Mouse (Mus musculus) embryonic facial prominence, embryonic 13.5 days (tissue): ENCODE results near the gene Pkd1. TPM values are rescaled to one million over a fixed set of nuclear protein-coding genes. Genes with fewer than 3 reads are reported as not detected.
A peak's percentile ranks its signal among the peaks of the same experiment; 100 is the strongest.

ENCODE experiments used
- ATAC-seq: fragments of 200-750 bp; cut with Nextera tagmentation; 2 replicates; pipeline ENCODE4 v1.8.0; 2017; ENCODE audit warnings: low read depth; ENCODE audit not compliant: insufficient number of reproducible peaks, insufficient read depth, low FRiP score, low TSS enrichment
- H3K27ac ChIP-seq: fragments of 300-500 bp; sonication (generic); 2 replicates; pipeline ENCODE4 v1.5.1; 2015; ENCODE audit warnings: moderate library complexity, mild to moderate bottlenecking, inconsistent platforms
- H3K27me3 ChIP-seq: fragments of 300-500 bp; sonication (generic); 2 replicates; pipeline ENCODE4 v1.6.1; 2015; ENCODE audit warnings: mild to moderate bottlenecking, inconsistent platforms
- H3K36me3 ChIP-seq: fragments of 300-500 bp; sonication (generic); 2 replicates; pipeline ENCODE4 v1.6.1; 2015; ENCODE audit warnings: mild to moderate bottlenecking, inconsistent platforms
- H3K4me1 ChIP-seq: fragments of 300-500 bp; sonication (generic); 2 replicates; pipeline ENCODE4 v1.6.1; 2015; ENCODE audit warnings: inconsistent platforms
- H3K4me2 ChIP-seq: fragments of 300-500 bp; sonication (generic); 2 replicates; pipeline ENCODE4 v1.6.1; 2015; ENCODE audit warnings: moderate library complexity, mild to moderate bottlenecking, inconsistent platforms
- H3K4me3 ChIP-seq: fragments of 300-500 bp; sonication (generic); 2 replicates; pipeline ENCODE4 v1.5.1; 2015; ENCODE audit warnings: mild to moderate bottlenecking, inconsistent platforms
- H3K9ac ChIP-seq: fragments of 300-500 bp; sonication (generic); 2 replicates; pipeline ENCODE4 v1.6.1; 2015; ENCODE audit warnings: mild to moderate bottlenecking, inconsistent platforms
- H3K9me3 ChIP-seq: fragments of 300-500 bp; sonication (generic); 2 replicates; pipeline ENCODE4 v1.6.1; 2016; ENCODE audit warnings: inconsistent platforms
- WGBS: fragments of 180-500 bp; shearing (Covaris S2); methylation state at CpG from one replicate; pipeline ENCODE4 v1.1.7; 2015; ENCODE audit warnings: mixed read lengths; 5-methylcytosine and 5-hydroxymethylcytosine counted together
- polyA plus RNA-seq: library from polyadenylated mRNA; unstranded; fragments of >200 nt; fragmentation: Nextera tagmentation; extraction: Ambion mirVana; gene quantifications from 2 replicates; pipeline ENCODE4 v1.2.1, GENCODE M21; 2015

The Pkd1 gene
- polyA plus RNA-seq, 1 experiment from 2014 or later = 30.6 TPM

DNA sequence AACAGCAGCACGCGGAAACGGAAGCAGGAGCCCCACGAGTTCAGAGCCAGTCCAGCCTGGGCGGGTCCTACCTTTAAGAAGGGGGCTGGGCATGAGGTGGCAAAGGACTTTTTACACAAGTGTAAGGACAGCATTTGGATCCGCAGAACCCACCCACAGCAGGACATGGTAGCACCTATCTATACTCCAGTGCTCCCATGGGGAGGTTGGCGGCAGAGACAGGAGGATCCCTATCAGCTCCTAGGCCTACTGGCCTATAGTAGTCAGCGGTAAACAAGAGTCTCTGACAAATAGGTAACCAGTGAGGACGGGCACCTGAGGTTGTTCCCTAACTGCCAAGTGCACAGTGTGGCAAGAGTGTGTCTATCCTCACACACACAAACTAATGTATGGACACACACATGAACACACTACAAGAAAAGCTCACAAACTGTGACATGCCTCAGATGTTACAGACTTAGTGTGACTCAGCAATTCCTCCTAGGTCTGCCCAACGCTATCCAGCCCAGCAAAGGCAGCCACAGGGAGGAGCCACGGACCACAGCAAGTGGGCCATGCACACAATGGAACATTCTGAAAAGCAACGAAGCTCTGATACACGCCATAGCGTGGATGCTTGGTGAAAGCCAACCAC, 68.0 kb downstream of the Pkd1 start:
- H3K9ac ChIP-seq = no peak overlapping the region
- WGBS = 84% methylated on average over 14 of the region's 14 CpGs
- no peak overlapping the region for H3K4me2 ChIP-seq
- no peak overlapping the region for H3K27ac ChIP-seq
- H3K36me3 ChIP-seq = peaks cover 94% of the 10 kb centered on the region
- no peak overlapping the region for H3K4me3 ChIP-seq
- no peaks in the 10 kb centered on the region for H3K27me3 ChIP-seq
- H3K4me1 ChIP-seq = no peaks in the 10 kb centered on the region
- ATAC-seq = no peak
- H3K9me3 ChIP-seq = no peaks in the 10 kb centered on the region

DNA sequence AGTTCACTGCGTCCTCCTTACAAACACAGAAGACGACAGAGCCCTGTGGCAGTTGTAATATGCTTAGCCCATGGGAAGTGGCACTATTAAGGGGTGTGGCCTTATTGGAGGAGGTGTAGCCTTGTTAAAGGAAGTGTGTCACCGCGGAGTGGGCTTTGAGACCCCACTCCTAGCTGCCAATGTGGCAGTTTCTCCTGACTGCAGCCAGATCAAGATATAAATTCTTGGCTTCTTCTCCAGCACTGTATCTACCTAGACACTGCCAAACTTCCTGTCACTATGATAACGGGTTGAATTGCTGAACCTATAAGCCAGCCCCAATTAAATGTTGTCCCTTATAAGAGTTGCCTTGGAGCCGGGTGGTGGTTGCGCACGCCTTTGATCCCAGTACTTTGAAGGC, 75.8 kb downstream of the Pkd1 start:
- Histone ChIP-seq H3K27ac (no peak overlapping the region), H3K4me1 (no peaks in the 10 kb centered on the region), H3K4me3 (no peak overlapping the region), H3K4me2 (no peak overlapping the region), H3K27me3 (no peaks in the 10 kb centered on the region), H3K9me3 (no peaks in the 10 kb centered on the region), H3K9ac (no peak overlapping the region), H3K36me3 (peaks cover 99% of the 10 kb centered on the region)
- ATAC-seq = no peak
- WGBS = 91% methylated on average over 8 of the region's 8 CpGs

DNA sequence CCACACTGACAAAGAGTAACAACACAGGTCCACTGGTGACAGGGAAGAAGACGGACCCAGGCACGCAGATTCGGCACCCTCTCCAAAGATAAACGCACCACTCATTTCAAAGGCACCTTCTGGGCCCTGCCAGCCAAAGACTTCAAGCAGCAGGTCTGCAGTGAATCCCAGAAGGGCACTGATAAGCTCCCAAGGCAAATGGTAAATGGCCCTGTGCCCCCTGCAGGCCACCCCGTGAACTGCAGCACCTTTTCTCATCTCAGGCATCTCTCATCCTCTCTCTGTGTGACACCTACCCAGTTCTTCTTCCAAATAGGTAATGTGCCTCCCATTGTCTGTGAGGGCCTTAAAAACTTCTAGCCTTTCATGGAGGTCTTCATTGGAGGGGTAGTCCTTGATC, 79.0 kb downstream of the Pkd1 start:
- no peak overlapping the region for H3K4me3 ChIP-seq
- peaks cover 16% of the 10 kb centered on the region for H3K4me1 ChIP-seq
- no peaks in the 10 kb centered on the region for H3K27me3 ChIP-seq
- no peaks in the 10 kb centered on the region for H3K9me3 ChIP-seq
- no peak for ATAC-seq
- WGBS = 50% methylated on average over 5 of the region's 5 CpGs
- no peak overlapping the region for H3K4me2 ChIP-seq
- H3K27ac ChIP-seq = no peak overlapping the region
- peaks cover 73% of the 10 kb centered on the region for H3K36me3 ChIP-seq
- no peak overlapping the region for H3K9ac ChIP-seq

DNA sequence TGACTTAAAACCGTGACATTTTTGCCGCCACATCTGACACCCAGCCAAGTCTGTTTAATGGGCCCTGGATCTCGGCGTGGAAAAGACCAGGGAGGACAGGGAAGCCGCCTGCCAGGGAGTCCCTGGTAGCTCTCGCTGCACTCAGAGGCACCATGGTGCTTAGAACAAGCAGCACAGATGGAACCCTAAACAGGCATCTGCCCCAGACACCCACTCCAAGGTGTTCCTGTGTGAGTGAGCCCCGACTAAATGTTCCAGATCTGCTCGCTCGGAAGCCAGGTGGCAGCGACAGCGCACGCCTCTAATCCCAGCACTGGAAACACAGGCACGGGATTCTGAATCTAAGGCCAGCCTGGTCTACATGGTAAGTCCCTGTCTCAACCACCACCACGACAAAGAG, 80.4 kb downstream of the Pkd1 start:
- ATAC-seq = no peak
- Histone ChIP-seq H3K27me3 (no peaks in the 10 kb centered on the region), H3K27ac (no peak overlapping the region), H3K4me2 (no peak overlapping the region), H3K4me3 (no peak overlapping the region), H3K36me3 (peaks cover 58% of the 10 kb centered on the region), H3K4me1 (peaks cover 19% of the 10 kb centered on the region), H3K9me3 (no peaks in the 10 kb centered on the region), H3K9ac (0 out of 2 replicates have a peak overlapping the region, but pooled peaks have one; percentile 32)
- 83% methylated on average over 14 of the region's 14 CpGs for WGBS

DNA sequence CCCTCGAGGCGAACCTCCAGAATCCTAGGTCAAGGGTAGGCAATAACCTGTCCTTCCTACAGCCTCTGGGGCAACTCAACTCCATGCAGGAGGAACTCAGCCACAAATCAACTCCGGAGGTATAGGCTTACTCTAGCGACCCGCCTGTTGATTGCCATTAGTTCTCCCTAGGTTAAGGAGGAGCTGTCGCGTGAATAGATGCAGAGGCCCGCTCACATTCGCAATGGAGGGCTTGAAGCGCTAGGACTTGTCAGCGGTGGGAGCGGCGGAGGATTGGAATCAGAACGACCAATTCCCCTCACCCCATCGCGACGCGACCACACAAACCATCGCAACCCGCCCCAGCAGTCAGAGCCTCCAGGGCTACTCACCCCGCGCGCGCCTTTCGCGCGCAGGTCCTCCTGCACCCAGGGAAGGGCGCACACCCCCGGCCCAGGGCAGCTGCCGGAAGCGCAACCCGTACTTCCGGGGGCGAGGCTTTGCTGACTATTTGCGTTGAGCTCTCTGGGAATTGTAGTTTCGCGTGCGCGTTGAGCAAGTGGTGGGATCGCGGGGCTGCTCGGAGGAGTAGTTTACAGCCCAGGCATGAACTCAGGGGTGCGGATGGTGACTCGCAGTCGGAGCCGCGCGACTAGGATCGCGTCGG, 82.7 kb downstream of the Pkd1 start, which contains the start of the genes Tsc2 and Nthl1:
Tsc2 (minus strand) TSS at position 464 of the 646 bp plus-strand sequence.
Nthl1 (plus strand) TSS at position 514 of the 646 bp plus-strand sequence.
- WGBS = 2% methylated on average over 51 of the region's 51 CpGs
- peak; percentile 84 for ATAC-seq
- peaks cover 19% of the 10 kb centered on the region for H3K4me1 ChIP-seq
- no peaks in the 10 kb centered on the region for H3K9me3 ChIP-seq
- no peaks in the 10 kb centered on the region for H3K27me3 ChIP-seq
- H3K9ac ChIP-seq = peak within 1 kb of the TSS; percentile 87
- H3K4me3 ChIP-seq = peak within 1 kb of the TSS; percentile 70
- peak within 1 kb of the TSS; percentile 96 for H3K27ac ChIP-seq
- H3K4me2 ChIP-seq = peak within 1 kb of the TSS; percentile 92
- H3K36me3 ChIP-seq = peaks cover 50% of the 10 kb centered on the region

DNA sequence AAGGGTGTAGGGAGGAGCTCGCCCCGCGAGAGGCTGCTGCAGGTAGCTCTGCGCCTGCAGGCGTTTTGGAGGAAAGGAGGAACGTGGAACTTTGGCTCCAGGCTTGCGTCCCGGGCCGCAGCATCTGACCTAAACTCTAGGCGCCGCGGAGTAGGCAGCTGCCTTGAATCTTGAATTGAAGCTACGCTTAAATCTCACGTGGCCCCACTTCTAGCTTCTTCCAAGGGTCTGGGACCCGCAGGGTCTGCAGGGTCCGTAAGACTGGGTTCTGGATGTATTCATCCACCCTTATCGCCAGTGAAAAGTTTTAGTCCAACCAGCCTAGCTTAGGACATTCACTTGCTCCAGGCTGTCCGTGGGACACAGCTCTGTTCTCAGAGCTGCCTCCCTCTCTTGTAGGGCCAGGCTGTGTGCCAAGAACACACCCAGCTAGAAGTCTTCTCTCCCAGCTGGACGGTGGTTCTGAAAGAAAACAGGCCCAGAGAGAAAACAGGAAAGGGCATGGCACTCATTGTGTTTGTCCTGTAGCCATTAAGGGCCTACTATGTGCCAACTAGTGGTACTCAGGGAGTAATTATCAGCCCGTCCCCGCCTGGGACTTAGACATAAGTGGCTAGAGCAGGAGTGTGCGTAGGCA, 83.3 kb downstream of the Pkd1 start:
- peak overlapping the region; percentile 92 for H3K4me2 ChIP-seq

DNA sequence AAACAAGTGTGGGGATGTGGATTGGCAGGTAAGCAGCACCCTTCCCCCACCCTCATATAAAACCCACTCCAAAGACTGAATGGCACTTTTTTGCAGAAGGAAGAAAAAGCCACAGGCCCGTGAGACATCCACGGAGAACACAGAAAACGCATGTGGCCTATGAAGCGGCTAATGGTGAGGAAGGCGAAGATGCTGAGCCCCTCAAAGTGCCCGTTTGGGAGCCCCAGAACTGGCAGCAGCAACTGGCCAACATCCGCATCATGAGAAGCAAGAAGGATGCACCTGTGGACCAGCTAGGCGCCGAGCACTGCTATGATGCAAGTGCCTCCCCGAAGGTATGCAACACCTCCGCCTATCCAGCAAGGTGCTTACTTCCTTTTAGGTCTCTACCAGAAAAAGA, 84.2 kb downstream of the Pkd1 start:
- Histone ChIP-seq H3K36me3 (peaks cover 44% of the 10 kb centered on the region), H3K9me3 (no peaks in the 10 kb centered on the region), H3K4me1 (peaks cover 26% of the 10 kb centered on the region), H3K4me2 (no peak overlapping the region), H3K27me3 (no peaks in the 10 kb centered on the region), H3K27ac (0 out of 2 replicates have a peak overlapping the region, but pooled peaks have one; percentile 96), H3K9ac (no peak overlapping the region), H3K4me3 (no peak overlapping the region)
- ATAC-seq = no peak
- 93% methylated on average over 11 of the region's 11 CpGs for WGBS

More for the DNA sequence above, 83.3 kb downstream of the Pkd1 start:
- peak overlapping the region; percentile 70 for H3K4me3 ChIP-seq
- peak overlapping the region; percentile 96 for H3K27ac ChIP-seq
- H3K9ac ChIP-seq = peak overlapping the region; percentile 87
- WGBS = 11% methylated on average over 22 of the region's 22 CpGs
- peaks cover 46% of the 10 kb centered on the region for H3K36me3 ChIP-seq
- H3K4me1 ChIP-seq = peaks cover 19% of the 10 kb centered on the region
- no peaks in the 10 kb centered on the region for H3K9me3 ChIP-seq
- peak; percentile 27; the same call in 1 of the 2 replicates for ATAC-seq
- no peaks in the 10 kb centered on the region for H3K27me3 ChIP-seq

DNA sequence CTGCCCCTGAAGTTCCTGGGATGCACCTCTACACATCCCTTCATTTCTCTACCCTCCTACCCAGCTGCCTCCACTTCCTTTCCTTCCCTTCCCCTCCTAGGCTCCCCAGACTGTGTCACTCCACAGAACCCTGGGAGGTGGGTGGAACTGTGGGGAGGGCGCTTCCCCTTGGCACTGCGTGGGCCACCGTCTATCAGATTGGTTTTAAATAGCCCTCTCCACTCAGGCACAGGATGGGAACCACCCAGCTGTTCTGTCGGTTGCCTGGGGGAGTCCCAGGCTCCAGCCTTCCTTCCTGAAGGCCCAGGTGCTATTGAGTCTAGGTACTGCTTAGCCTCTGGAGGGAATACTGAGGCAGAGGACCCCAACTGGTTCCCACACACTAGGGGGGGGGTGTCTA, 85.4 kb downstream of the Pkd1 start:
- ATAC-seq = no peak
- no peaks in the 10 kb centered on the region for H3K27me3 ChIP-seq
- no peak overlapping the region for H3K9ac ChIP-seq
- H3K9me3 ChIP-seq = no peaks in the 10 kb centered on the region
- no peak overlapping the region for H3K4me3 ChIP-seq
- H3K27ac ChIP-seq = no peak overlapping the region
- H3K4me2 ChIP-seq = no peak overlapping the region
- peaks cover 38% of the 10 kb centered on the region for H3K4me1 ChIP-seq
- H3K36me3 ChIP-seq = peaks cover 33% of the 10 kb centered on the region
- WGBS = 80% methylated on average over 4 of the region's 4 CpGs

DNA sequence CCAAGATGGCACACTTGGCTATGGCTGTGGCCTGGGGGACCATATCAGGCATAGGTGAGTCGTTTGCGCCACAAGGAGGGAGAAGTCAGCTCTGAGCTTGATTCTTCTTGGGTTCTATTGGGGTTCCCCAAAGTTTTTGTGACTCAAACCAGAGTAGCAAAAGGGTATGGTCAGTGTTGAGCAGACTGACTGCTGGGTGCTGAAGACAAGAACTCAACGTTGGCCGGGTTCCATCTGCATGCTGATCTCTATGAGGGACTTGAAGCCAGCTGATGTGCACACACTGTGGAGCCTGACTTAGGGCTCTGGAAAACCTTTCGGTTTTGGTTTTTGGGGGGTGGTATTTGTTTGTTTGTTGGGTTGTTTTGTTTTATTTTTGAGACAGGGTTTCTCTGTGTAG, 86.1 kb downstream of the Pkd1 start:
- Histone ChIP-seq H3K4me1 (peaks cover 44% of the 10 kb centered on the region), H3K9me3 (no peaks in the 10 kb centered on the region), H3K9ac (no peak overlapping the region), H3K27me3 (no peaks in the 10 kb centered on the region), H3K27ac (no peak overlapping the region), H3K4me2 (no peak overlapping the region), H3K36me3 (peaks cover 33% of the 10 kb centered on the region), H3K4me3 (no peak overlapping the region)
- 92% methylated on average over 5 of the region's 5 CpGs for WGBS
- ATAC-seq = no peak

DNA sequence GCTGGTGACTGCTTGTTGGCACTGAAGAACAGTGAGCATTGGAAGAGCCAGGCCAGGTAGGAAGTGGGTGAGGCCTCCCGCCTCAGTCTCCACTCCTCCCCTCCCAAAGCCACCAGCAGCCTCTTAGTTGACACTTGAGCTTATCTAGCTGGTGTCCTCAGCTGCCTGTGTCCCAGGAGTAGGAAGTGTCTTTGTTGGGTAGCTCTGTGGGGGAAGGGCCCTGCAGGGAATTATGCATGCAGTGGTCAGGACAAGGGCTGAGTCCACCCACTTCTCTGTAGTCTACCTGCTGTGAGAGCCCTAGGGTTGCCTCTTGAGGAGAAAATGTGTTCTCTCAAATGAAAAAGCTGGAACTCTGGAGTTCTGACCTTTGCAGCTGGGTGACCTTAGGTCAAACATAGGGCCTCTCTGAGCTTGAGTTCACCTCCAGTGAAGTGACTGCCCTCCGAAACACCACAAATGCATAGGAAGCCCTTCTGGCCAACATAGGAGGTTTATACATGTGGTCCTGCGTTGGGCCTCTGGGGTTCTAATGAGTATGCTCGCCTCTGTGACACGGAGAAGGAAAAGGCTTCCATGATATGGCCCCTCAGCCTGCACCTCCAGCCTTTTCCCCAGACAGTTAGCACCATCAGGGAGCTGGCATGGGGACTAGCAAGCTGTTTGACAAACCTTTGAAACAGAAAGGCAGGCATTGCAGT, 87.3 kb downstream of the Pkd1 start:
- 67% methylated on average over 5 of the region's 5 CpGs for WGBS
- Histone ChIP-seq H3K36me3 (peaks cover 39% of the 10 kb centered on the region), H3K4me3 (no peak overlapping the region), H3K9me3 (no peaks in the 10 kb centered on the region), H3K4me1 (peaks cover 40% of the 10 kb centered on the region), H3K9ac (0 out of 2 replicates have a peak overlapping the region, but pooled peaks have one; percentile 11), H3K27me3 (no peaks in the 10 kb centered on the region), H3K4me2 (no peak overlapping the region), H3K27ac (no peak overlapping the region)
- ATAC-seq = no peak

DNA sequence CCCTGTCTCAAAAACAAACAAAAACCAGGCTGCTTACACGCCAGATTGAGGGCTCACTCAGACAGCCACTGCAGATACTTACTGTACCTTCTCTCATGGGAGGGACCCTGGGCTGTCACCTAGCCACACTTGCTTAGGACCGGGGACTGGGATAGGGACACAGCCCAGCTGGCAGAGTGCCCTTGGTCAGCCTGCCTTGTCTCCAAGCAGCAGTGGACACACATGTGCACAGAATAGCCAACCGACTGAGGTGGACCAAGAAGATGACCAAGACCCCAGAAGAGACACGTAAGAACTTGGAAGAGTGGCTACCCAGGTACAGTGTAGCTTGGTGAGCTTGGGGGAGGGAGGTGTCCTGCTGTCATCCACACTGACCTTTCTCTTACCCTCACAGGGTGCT, 88.6 kb downstream of the Pkd1 start:
- Histone ChIP-seq H3K27ac (peak overlapping the region; percentile 95), H3K4me2 (no peak overlapping the region), H3K36me3 (peaks cover 50% of the 10 kb centered on the region), H3K9me3 (no peaks in the 10 kb centered on the region), H3K4me1 (peaks cover 33% of the 10 kb centered on the region), H3K27me3 (no peaks in the 10 kb centered on the region), H3K4me3 (no peak overlapping the region), H3K9ac (no peak overlapping the region)
- 90% methylated on average over 4 of the region's 4 CpGs for WGBS
- no peak for ATAC-seq
